Mouse (Mus musculus) liver, embryonic 15.5 days (tissue): ENCODE data around the gene Bbs9. TPM values are rescaled to one million over a fixed set of nuclear protein-coding genes. Genes with fewer than 3 reads are reported as not detected.
"Not testable (repeated sequence)": the region's sequence is repeated elsewhere in the genome, so short reads cannot be mapped to it uniquely, and the experiment has no call there.

ENCODE experiments used
- ATAC-seq: fragments of 200-750 bp; cut with Nextera tagmentation; 2 replicates; pipeline ENCODE4 v1.8.0; 2017; ENCODE audit warnings: moderate number of reproducible peaks, mild to moderate bottlenecking, moderate library complexity; ENCODE audit not compliant: insufficient read depth
- H3K27ac ChIP-seq: fragments of 300-500 bp; sonication (generic); replicated peaks from 2 replicates; pipeline ENCODE4 v1.5.1; 2015; ENCODE audit warnings: mild to moderate bottlenecking, inconsistent platforms
- H3K27me3 ChIP-seq: fragments of 300-500 bp; sonication (generic); 2 replicates; pipeline ENCODE4 v1.6.1; 2015; ENCODE audit warnings: mild to moderate bottlenecking, inconsistent platforms
- H3K36me3 ChIP-seq: fragments of 300-500 bp; sonication (generic); replicated peaks from 2 replicates; pipeline ENCODE4 v1.6.1; 2015; ENCODE audit warnings: moderate library complexity, mild to moderate bottlenecking, inconsistent platforms
- H3K4me1 ChIP-seq: fragments of 300-500 bp; sonication (generic); replicated peaks from 2 replicates; pipeline ENCODE4 v1.6.1; 2015; ENCODE audit warnings: inconsistent platforms
- H3K4me2 ChIP-seq: fragments of 300-500 bp; sonication (generic); 2 replicates; pipeline ENCODE4 v1.6.1; 2015; ENCODE audit warnings: moderate library complexity, mild to moderate bottlenecking, inconsistent platforms
- H3K4me3 ChIP-seq: fragments of 300-500 bp; sonication (generic); replicated peaks from 2 replicates; pipeline ENCODE4 v1.5.1; 2015; ENCODE audit warnings: mild to moderate bottlenecking, inconsistent platforms
- H3K9ac ChIP-seq: fragments of 300-500 bp; sonication (generic); 2 replicates; pipeline ENCODE4 v1.6.1; 2015; ENCODE audit warnings: moderate library complexity, mild to moderate bottlenecking, inconsistent platforms
- H3K9me3 ChIP-seq: fragments of 300-500 bp; sonication (generic); replicated peaks from 2 replicates; pipeline ENCODE4 v1.6.1; 2016; ENCODE audit warnings: inconsistent platforms
- WGBS: fragments of 180-500 bp; shearing (Covaris S2); methylation state at CpG from one replicate; pipeline ENCODE4 v1.1.7; 2015; ENCODE audit warnings: mixed read lengths; ENCODE audit not compliant: insufficient replicate concordance; 5-methylcytosine and 5-hydroxymethylcytosine counted together
- polyA plus RNA-seq: library from polyadenylated mRNA; unstranded; fragments of >200 nt; fragmentation: Nextera tagmentation; extraction: Ambion mirVana; gene quantifications from 2 replicates; pipeline ENCODE4 v1.2.1, GENCODE M21; 2015

Bbs9 gene
- polyA plus RNA-seq, 1 experiment from 2014 or later: 2.3 TPM

- H3K9me3 ChIP-seq, H3K9ac ChIP-seq, ATAC-seq, H3K27ac ChIP-seq, H3K4me3 ChIP-seq, H3K4me1 ChIP-seq, H3K4me2 ChIP-seq, H3K27me3 ChIP-seq, H3K36me3 ChIP-seq: not testable (repeated sequence)
- 35% methylated on average over 4 of the region's 4 CpGs for WGBS
These were observed 237.8 kb downstream of the Bbs9 start for GRCm38 (mm10) chr9:22713286-22713685.

GRCm38 (mm10) chr9:22717583-22717982 lies 242.1 kb downstream of the Bbs9 start:
- WGBS: 60% methylated on average over 4 of the region's 4 CpGs
- Histone ChIP-seq H3K4me1 (no peaks in the 10 kb centered on the region), H3K36me3 (no peaks in the 10 kb centered on the region), H3K27ac (no peak overlapping the region), H3K9me3 (no peaks in the 10 kb centered on the region), H3K9ac (no peak overlapping the region), H3K27me3 (no peaks in the 10 kb centered on the region), H3K4me2 (no peak overlapping the region), H3K4me3 (no peak overlapping the region)
- ATAC-seq: no peak

- H3K4me3 ChIP-seq: no peak overlapping the region
- no peaks in the 10 kb centered on the region for H3K9me3 ChIP-seq
- H3K9ac ChIP-seq: no peak overlapping the region
- ATAC-seq: no peak
- 41% methylated on average over 8 of the region's 8 CpGs for WGBS
- no peaks in the 10 kb centered on the region for H3K36me3 ChIP-seq
- no peaks in the 10 kb centered on the region for H3K27me3 ChIP-seq
- H3K4me1 ChIP-seq: no peaks in the 10 kb centered on the region
- no peak overlapping the region for H3K4me2 ChIP-seq
- H3K27ac ChIP-seq: no peak overlapping the region
These were observed 242.8 kb downstream of the Bbs9 start for GRCm38 (mm10) chr9:22718174-22718823.

- no peak overlapping the region for H3K4me2 ChIP-seq
- no peak for ATAC-seq
- no peaks in the 10 kb centered on the region for H3K9me3 ChIP-seq
- H3K4me3 ChIP-seq: no peak overlapping the region
- WGBS: 40% methylated on average over 1 of the region's 1 CpGs
- H3K9ac ChIP-seq: no peak overlapping the region
- H3K27me3 ChIP-seq: no peaks in the 10 kb centered on the region
- H3K4me1 ChIP-seq: no peaks in the 10 kb centered on the region
- H3K36me3 ChIP-seq: no peaks in the 10 kb centered on the region
- H3K27ac ChIP-seq: no peak overlapping the region
These were observed 257.1 kb downstream of the Bbs9 start for GRCm38 (mm10) chr9:22732646-22733045.

GRCm38 (mm10) chr9:22734954-22735353 lies 259.4 kb downstream of the Bbs9 start:
- ATAC-seq: no peak
- WGBS: 72% methylated on average over 8 of the region's 8 CpGs

GRCm38 (mm10) chr9:22735385-22735784 lies 259.9 kb downstream of the Bbs9 start:
- Histone ChIP-seq H3K9ac (no peak overlapping the region), H3K9me3 (no peaks in the 10 kb centered on the region), H3K27me3 (no peaks in the 10 kb centered on the region), H3K4me1 (no peaks in the 10 kb centered on the region), H3K36me3 (no peaks in the 10 kb centered on the region), H3K4me3 (no peak overlapping the region), H3K27ac (no peak overlapping the region), H3K4me2 (no peak overlapping the region)
- WGBS: 77% methylated on average over 8 of the region's 8 CpGs
- no peak for ATAC-seq

More at GRCm38 (mm10) chr9:22734954-22735353, 259.4 kb downstream of the Bbs9 start:
- Histone ChIP-seq H3K4me3 (no peak overlapping the region), H3K4me2 (no peak overlapping the region), H3K27ac (no peak overlapping the region), H3K4me1 (no peaks in the 10 kb centered on the region), H3K27me3 (no peaks in the 10 kb centered on the region), H3K36me3 (no peaks in the 10 kb centered on the region), H3K9ac (no peak overlapping the region), H3K9me3 (no peaks in the 10 kb centered on the region)

GRCm38 (mm10) chr9:22737893-22738292 lies 262.4 kb downstream of the Bbs9 start:
- no peak for ATAC-seq
- H3K27ac ChIP-seq: no peak overlapping the region
- 63% methylated on average over 6 of the region's 6 CpGs for WGBS

GRCm38 (mm10) chr9:22738861-22739260 lies 263.3 kb downstream of the Bbs9 start:
- Histone ChIP-seq H3K36me3 (no peaks in the 10 kb centered on the region), H3K27me3 (no peaks in the 10 kb centered on the region), H3K4me2 (no peak overlapping the region), H3K9ac (no peak overlapping the region), H3K4me3 (no peak overlapping the region), H3K9me3 (no peaks in the 10 kb centered on the region), H3K4me1 (no peaks in the 10 kb centered on the region), H3K27ac (no peak overlapping the region)
- ATAC-seq: no peak
- WGBS: 81% methylated on average over 3 of the region's 3 CpGs

More at GRCm38 (mm10) chr9:22737893-22738292, 262.4 kb downstream of the Bbs9 start:
- Histone ChIP-seq H3K9me3 (no peaks in the 10 kb centered on the region), H3K27me3 (no peaks in the 10 kb centered on the region), H3K9ac (no peak overlapping the region), H3K36me3 (no peaks in the 10 kb centered on the region), H3K4me2 (no peak overlapping the region), H3K4me1 (no peaks in the 10 kb centered on the region), H3K4me3 (no peak overlapping the region)

- H3K4me1 ChIP-seq: no peaks in the 10 kb centered on the region
- H3K9me3 ChIP-seq: no peaks in the 10 kb centered on the region
- H3K27me3 ChIP-seq: no peaks in the 10 kb centered on the region
- no peak for ATAC-seq
- no peak overlapping the region for H3K4me2 ChIP-seq
- no peak overlapping the region for H3K9ac ChIP-seq
- no peak overlapping the region for H3K4me3 ChIP-seq
- H3K36me3 ChIP-seq: no peaks in the 10 kb centered on the region
- no peak overlapping the region for H3K27ac ChIP-seq
- 54% methylated on average over 1 of the region's 1 CpGs for WGBS
These were observed 266.5 kb downstream of the Bbs9 start for GRCm38 (mm10) chr9:22741967-22742366.

- H3K4me2 ChIP-seq: no peak overlapping the region
- H3K27me3 ChIP-seq: no peaks in the 10 kb centered on the region
- WGBS: 63% methylated on average over 2 of the region's 2 CpGs
- H3K4me3 ChIP-seq: no peak overlapping the region
- no peak for ATAC-seq
- no peaks in the 10 kb centered on the region for H3K36me3 ChIP-seq
- no peaks in the 10 kb centered on the region for H3K4me1 ChIP-seq
- no peaks in the 10 kb centered on the region for H3K9me3 ChIP-seq
- H3K27ac ChIP-seq: no peak overlapping the region
- no peak overlapping the region for H3K9ac ChIP-seq
These were observed 273.1 kb downstream of the Bbs9 start for GRCm38 (mm10) chr9:22748617-22749016.

- no peak for ATAC-seq
- H3K27ac ChIP-seq: no peak overlapping the region
- H3K36me3 ChIP-seq: no peaks in the 10 kb centered on the region
- H3K4me2 ChIP-seq: no peak overlapping the region
- H3K4me3 ChIP-seq: no peak overlapping the region
- 74% methylated on average over 17 of the region's 17 CpGs for WGBS
- no peaks in the 10 kb centered on the region for H3K9me3 ChIP-seq
- no peaks in the 10 kb centered on the region for H3K4me1 ChIP-seq
- H3K27me3 ChIP-seq: no peaks in the 10 kb centered on the region
- no peak overlapping the region for H3K9ac ChIP-seq
These were observed 275.4 kb downstream of the Bbs9 start for GRCm38 (mm10) chr9:22750779-22751545.
